Mouse (Mus musculus) embryonic facial prominence, embryonic 13.5 days (tissue): ENCODE data around the gene Nit1. TPM values are rescaled to one million over a fixed set of nuclear protein-coding genes. Genes with fewer than 3 reads are reported as not detected.
A peak's percentile ranks its signal among the peaks of the same experiment; 100 is the strongest.

ENCODE experiments used
- ATAC-seq: fragments of 200-750 bp; cut with Nextera tagmentation; 2 replicates; pipeline ENCODE4 v1.8.0; 2017; ENCODE audit warnings: low read depth; ENCODE audit not compliant: insufficient number of reproducible peaks, insufficient read depth, low FRiP score, low TSS enrichment
- H3K27ac ChIP-seq: fragments of 300-500 bp; sonication (generic); 2 replicates; pipeline ENCODE4 v1.5.1; 2015; ENCODE audit warnings: moderate library complexity, mild to moderate bottlenecking, inconsistent platforms
- H3K27me3 ChIP-seq: fragments of 300-500 bp; sonication (generic); 2 replicates; pipeline ENCODE4 v1.6.1; 2015; ENCODE audit warnings: mild to moderate bottlenecking, inconsistent platforms
- H3K36me3 ChIP-seq: fragments of 300-500 bp; sonication (generic); 2 replicates; pipeline ENCODE4 v1.6.1; 2015; ENCODE audit warnings: mild to moderate bottlenecking, inconsistent platforms
- H3K4me1 ChIP-seq: fragments of 300-500 bp; sonication (generic); 2 replicates; pipeline ENCODE4 v1.6.1; 2015; ENCODE audit warnings: inconsistent platforms
- H3K4me2 ChIP-seq: fragments of 300-500 bp; sonication (generic); 2 replicates; pipeline ENCODE4 v1.6.1; 2015; ENCODE audit warnings: moderate library complexity, mild to moderate bottlenecking, inconsistent platforms
- H3K4me3 ChIP-seq: fragments of 300-500 bp; sonication (generic); 2 replicates; pipeline ENCODE4 v1.5.1; 2015; ENCODE audit warnings: mild to moderate bottlenecking, inconsistent platforms
- H3K9ac ChIP-seq: fragments of 300-500 bp; sonication (generic); 2 replicates; pipeline ENCODE4 v1.6.1; 2015; ENCODE audit warnings: mild to moderate bottlenecking, inconsistent platforms
- H3K9me3 ChIP-seq: fragments of 300-500 bp; sonication (generic); 2 replicates; pipeline ENCODE4 v1.6.1; 2016; ENCODE audit warnings: inconsistent platforms
- WGBS: fragments of 180-500 bp; shearing (Covaris S2); methylation state at CpG from one replicate; pipeline ENCODE4 v1.1.7; 2015; ENCODE audit warnings: mixed read lengths; 5-methylcytosine and 5-hydroxymethylcytosine counted together
- polyA plus RNA-seq: library from polyadenylated mRNA; unstranded; fragments of >200 nt; fragmentation: Nextera tagmentation; extraction: Ambion mirVana; gene quantifications from 2 replicates; pipeline ENCODE4 v1.2.1, GENCODE M21; 2015

Gene Nit1
- polyA plus RNA-seq, 1 experiment from 2014 or later = 44.9 TPM

- H3K27ac ChIP-seq = peak overlapping the region; percentile 69
- H3K27me3 ChIP-seq = no peaks in the 10 kb centered on the region; the same call in 1 of the 2 replicates
- WGBS = 7% methylated on average over 4 of the region's 4 CpGs
- H3K4me2 ChIP-seq = peak overlapping the region; percentile 43
- H3K9me3 ChIP-seq = no peaks in the 10 kb centered on the region
- peak overlapping the region; percentile 6; the same call in 1 of the 2 replicates for H3K4me3 ChIP-seq
- no peaks in the 10 kb centered on the region for H3K36me3 ChIP-seq
- peak; percentile 17; the same call in 1 of the 2 replicates for ATAC-seq
- H3K4me1 ChIP-seq = peaks cover 29% of the 10 kb centered on the region
- H3K9ac ChIP-seq = no peak overlapping the region
Measured at GRCm38 (mm10) chr1:171373946-171374345, 28.5 kb upstream of the Nit1 start.

- H3K36me3 ChIP-seq = no peaks in the 10 kb centered on the region
- H3K4me2 ChIP-seq = peak overlapping the region; percentile 43
- H3K27me3 ChIP-seq = no peaks in the 10 kb centered on the region; the same call in 1 of the 2 replicates
- no peak overlapping the region; the same call in 1 of the 2 replicates for H3K4me3 ChIP-seq
- H3K4me1 ChIP-seq = peaks cover 29% of the 10 kb centered on the region
- ATAC-seq = no peak
- no peak overlapping the region for H3K9ac ChIP-seq
- peak overlapping the region; percentile 69; the same call in 1 of the 2 replicates for H3K27ac ChIP-seq
- 28% methylated on average over 3 of the region's 3 CpGs for WGBS
- H3K9me3 ChIP-seq = no peaks in the 10 kb centered on the region
Measured at GRCm38 (mm10) chr1:171372880-171373279, 27.4 kb upstream of the Nit1 start.

- Histone ChIP-seq H3K4me2 (peak within 1 kb of the TSS; percentile 43), H3K4me3 (peak within 1 kb of the TSS; percentile 29), H3K9ac (peak within 1 kb of the TSS; percentile 62), H3K36me3 (no peaks in the 10 kb centered on the region), H3K4me1 (peaks cover 23% of the 10 kb centered on the region), H3K27me3 (no peaks in the 10 kb centered on the region; the same call in 1 of the 2 replicates), H3K27ac (peak within 1 kb of the TSS; percentile 64), H3K9me3 (no peaks in the 10 kb centered on the region)
- 36% methylated on average over 20 of the region's 20 CpGs for WGBS
- no peak for ATAC-seq
Measured at GRCm38 (mm10) chr1:171369845-171370556, 24.6 kb upstream of the Nit1 start, which contains the start of gene Nectin4. Gene Nectin4 (plus strand): TSS chr1:171370099.

GRCm38 (mm10) chr1:171365934-171366333 lies 20.5 kb upstream of the Nit1 start:
- H3K36me3 ChIP-seq = no peaks in the 10 kb centered on the region
- H3K27ac ChIP-seq = no peak overlapping the region
- peaks cover 10% of the 10 kb centered on the region for H3K4me1 ChIP-seq
- 65% methylated on average over 7 of the region's 7 CpGs for WGBS
- H3K27me3 ChIP-seq = no peaks in the 10 kb centered on the region
- no peaks in the 10 kb centered on the region for H3K9me3 ChIP-seq
- no peak for ATAC-seq
- H3K4me3 ChIP-seq = no peak overlapping the region
- H3K4me2 ChIP-seq = no peak overlapping the region
- H3K9ac ChIP-seq = no peak overlapping the region

GRCm38 (mm10) chr1:171361106-171362103 lies 16.0 kb upstream of the Nit1 start:
- Histone ChIP-seq H3K36me3 (peaks cover 30% of the 10 kb centered on the region), H3K4me2 (peak overlapping the region; percentile 81), H3K27me3 (no peaks in the 10 kb centered on the region), H3K4me1 (peaks cover 17% of the 10 kb centered on the region), H3K9me3 (no peaks in the 10 kb centered on the region), H3K27ac (peak overlapping the region; percentile 55), H3K9ac (peak overlapping the region; percentile 73), H3K4me3 (peak overlapping the region; percentile 49)
- WGBS = 18% methylated on average over 16 of the region's 16 CpGs
- peak; percentile 49; the same call in 1 of the 2 replicates for ATAC-seq

GRCm38 (mm10) chr1:171360656-171361055 lies 15.2 kb upstream of the Nit1 start, which contains the start of gene Klhdc9:
Gene Klhdc9 (minus strand): TSS chr1:171360798.
- peak; percentile 87 for ATAC-seq
- Histone ChIP-seq H3K9ac (peak within 1 kb of the TSS; percentile 73), H3K4me2 (peak within 1 kb of the TSS; percentile 81), H3K9me3 (no peaks in the 10 kb centered on the region), H3K27me3 (no peaks in the 10 kb centered on the region), H3K4me3 (peak within 1 kb of the TSS; percentile 49), H3K4me1 (peaks cover 17% of the 10 kb centered on the region), H3K27ac (peak within 1 kb of the TSS; percentile 55), H3K36me3 (peaks cover 31% of the 10 kb centered on the region)
- WGBS = under 1% methylated on average over 21 of the region's 21 CpGs

GRCm38 (mm10) chr1:171360253-171360652 lies 14.8 kb upstream of the Nit1 start:
- peak overlapping the region; percentile 81 for H3K4me2 ChIP-seq
- H3K27me3 ChIP-seq = no peaks in the 10 kb centered on the region
- H3K9ac ChIP-seq = peak overlapping the region; percentile 73
- H3K4me3 ChIP-seq = peak overlapping the region; percentile 49
- H3K4me1 ChIP-seq = peaks cover 17% of the 10 kb centered on the region
- H3K27ac ChIP-seq = peak overlapping the region; percentile 8; the same call in 1 of the 2 replicates
- WGBS = 8% methylated on average over 26 of the region's 26 CpGs
- no peak; the same call in 1 of the 2 replicates for ATAC-seq
- H3K36me3 ChIP-seq = peaks cover 31% of the 10 kb centered on the region
- H3K9me3 ChIP-seq = no peaks in the 10 kb centered on the region

- H3K27ac ChIP-seq = no peak overlapping the region
- H3K4me2 ChIP-seq = no peak overlapping the region
- H3K9me3 ChIP-seq = no peaks in the 10 kb centered on the region
- WGBS = 75% methylated on average over 4 of the region's 4 CpGs
- peaks cover 17% of the 10 kb centered on the region for H3K4me1 ChIP-seq
- ATAC-seq = no peak
- peaks cover 31% of the 10 kb centered on the region for H3K36me3 ChIP-seq
- H3K27me3 ChIP-seq = no peaks in the 10 kb centered on the region
- no peak overlapping the region for H3K9ac ChIP-seq
- no peak overlapping the region for H3K4me3 ChIP-seq
Measured at GRCm38 (mm10) chr1:171358421-171358820, 13.0 kb upstream of the Nit1 start.

- Histone ChIP-seq H3K27ac (no peak overlapping the region), H3K4me2 (no peak overlapping the region), H3K4me3 (no peak overlapping the region), H3K9ac (no peak overlapping the region), H3K27me3 (no peaks in the 10 kb centered on the region), H3K36me3 (peaks cover 31% of the 10 kb centered on the region), H3K4me1 (peaks cover 15% of the 10 kb centered on the region), H3K9me3 (no peaks in the 10 kb centered on the region)
- ATAC-seq = no peak
- 88% methylated on average over 2 of the region's 2 CpGs for WGBS
Measured at GRCm38 (mm10) chr1:171356814-171357213, 11.4 kb upstream of the Nit1 start.

GRCm38 (mm10) chr1:171355812-171356340 lies 10.4 kb upstream of the Nit1 start:
- Histone ChIP-seq H3K9ac (no peak overlapping the region), H3K4me2 (no peak overlapping the region), H3K4me1 (peaks cover 10% of the 10 kb centered on the region), H3K27me3 (no peaks in the 10 kb centered on the region), H3K27ac (no peak overlapping the region), H3K9me3 (no peaks in the 10 kb centered on the region), H3K4me3 (no peak overlapping the region), H3K36me3 (peaks cover 31% of the 10 kb centered on the region)
- 75% methylated on average over 5 of the region's 5 CpGs for WGBS
- ATAC-seq = no peak

- 0 out of 2 replicates have a peak, but pooled peaks cover 6% of the 10 kb centered on the region for H3K9me3 ChIP-seq
- peaks cover 3% of the 10 kb centered on the region; the same call in 1 of the 2 replicates for H3K36me3 ChIP-seq
- H3K27ac ChIP-seq = no peak overlapping the region
- peaks cover 17% of the 10 kb centered on the region for H3K4me1 ChIP-seq
- no peak overlapping the region for H3K4me2 ChIP-seq
- H3K9ac ChIP-seq = no peak overlapping the region
- H3K27me3 ChIP-seq = no peaks in the 10 kb centered on the region
- 94% methylated on average over 2 of the region's 2 CpGs for WGBS
- no peak for ATAC-seq
- H3K4me3 ChIP-seq = no peak overlapping the region
Measured at GRCm38 (mm10) chr1:171349210-171349609, 3.8 kb upstream of the Nit1 start.
